Mouse (Mus musculus): ENCODE data around the gene Mbd6. TPM values are rescaled to one million over a fixed set of nuclear protein-coding genes. Genes with fewer than 3 reads are reported as not detected.
"Not testable (repeated sequence)": the region's sequence is repeated elsewhere in the genome, so short reads cannot be mapped to it uniquely, and the experiment has no call there.

Mbd6 gene
- polyA plus RNA-seq, 1 experiment from 2014 or later, result 11.9 TPM

DNA sequence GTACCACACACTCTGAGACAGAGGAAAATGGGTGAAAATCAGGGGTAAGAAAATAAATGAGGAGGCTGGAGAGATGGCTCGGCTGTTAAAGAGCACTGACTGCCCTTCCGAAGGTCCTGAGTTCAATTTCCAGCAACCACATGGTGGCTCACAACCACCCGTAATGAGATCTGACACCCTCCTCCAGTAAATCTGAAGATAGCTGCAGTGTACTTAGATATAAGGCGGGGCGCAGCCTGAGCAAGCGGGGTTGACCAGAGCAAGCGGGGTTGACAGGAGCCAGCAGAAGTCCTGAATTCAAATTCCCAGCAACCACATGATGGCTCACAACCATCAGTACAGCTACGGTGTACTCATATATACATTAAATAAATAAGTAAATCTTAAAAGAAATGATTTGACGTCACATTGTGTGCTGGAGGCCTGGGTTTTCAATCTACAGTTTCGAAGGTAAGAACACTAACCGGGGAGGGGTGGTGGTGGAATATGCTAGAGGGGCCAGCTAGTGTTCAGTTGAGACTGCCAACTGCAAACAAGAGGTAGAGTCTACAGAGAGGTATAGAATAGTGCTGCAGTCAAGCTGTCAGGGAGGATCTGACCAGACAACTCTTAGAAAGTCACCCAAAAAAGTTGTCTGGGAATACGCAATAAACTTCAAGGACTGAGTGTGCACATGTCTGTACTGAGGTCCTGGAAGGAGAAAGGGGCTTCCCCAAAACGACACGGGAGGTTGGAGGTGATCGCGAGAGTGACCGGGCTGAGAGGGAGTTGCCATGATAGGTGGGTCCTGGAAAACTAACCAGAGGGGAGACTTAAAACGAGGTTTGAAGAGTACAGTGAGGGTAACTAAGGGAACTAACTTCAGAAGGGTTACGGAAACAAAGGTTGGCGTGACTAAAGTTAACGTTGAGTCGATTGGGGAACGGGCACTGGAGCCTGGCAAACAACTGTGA is 22.0 kb upstream of the Mbd6 start:
- no peak for DNase-seq (ENCODE audit: low spot score)

DNA sequence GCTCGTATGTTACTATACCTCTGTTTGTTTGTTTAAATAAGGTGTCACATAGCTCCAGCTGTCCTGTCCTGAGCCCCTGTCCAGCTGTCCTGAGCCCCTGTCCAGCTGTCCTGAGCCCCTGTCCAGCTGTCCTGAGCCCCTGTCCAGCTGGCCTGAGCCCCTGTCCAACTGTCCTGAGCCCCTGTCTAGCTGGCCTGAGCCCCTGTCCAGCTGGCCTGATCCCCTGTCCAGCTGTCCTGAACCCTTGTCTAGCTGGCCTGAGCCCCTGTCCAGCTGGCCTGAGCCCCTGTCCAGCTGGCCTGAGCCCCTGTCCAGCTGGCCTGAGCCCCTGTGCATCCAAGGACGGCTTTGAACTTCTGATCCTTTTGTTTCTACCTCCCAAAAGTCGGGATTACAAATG is 20.3 kb upstream of the Mbd6 start:
- Histone ChIP-seq H3K4me1 (peaks cover 17% of the 10 kb centered on the region), H3K36me3 (peaks cover 59% of the 10 kb centered on the region)
- not testable (repeated sequence) for DNase-seq (ENCODE audit: low spot score); H3K27ac ChIP-seq (replicated peaks); H3K4me3 ChIP-seq; H3K27me3 ChIP-seq (ENCODE audit: low read depth, poor library complexity, severe bottlenecking); H3K9me3 ChIP-seq (replicated peaks)
- WGBS, result 86% methylated on average over 3 of the region's 3 CpGs

More for the DNA sequence above, 22.0 kb upstream of the Mbd6 start:
- Histone ChIP-seq H3K4me3 (peak overlapping the region; percentile 91), H3K9me3 (replicated peaks) (no peaks in the 10 kb centered on the region), H3K4me1 (peaks cover 17% of the 10 kb centered on the region), H3K27me3 (ENCODE audit: low read depth, poor library complexity, severe bottlenecking) (no peaks in the 10 kb centered on the region), H3K36me3 (peaks cover 42% of the 10 kb centered on the region), H3K27ac (replicated peaks) (peak overlapping the region; percentile 94)
- WGBS, result 39% methylated on average over 23 of the region's 23 CpGs

DNA sequence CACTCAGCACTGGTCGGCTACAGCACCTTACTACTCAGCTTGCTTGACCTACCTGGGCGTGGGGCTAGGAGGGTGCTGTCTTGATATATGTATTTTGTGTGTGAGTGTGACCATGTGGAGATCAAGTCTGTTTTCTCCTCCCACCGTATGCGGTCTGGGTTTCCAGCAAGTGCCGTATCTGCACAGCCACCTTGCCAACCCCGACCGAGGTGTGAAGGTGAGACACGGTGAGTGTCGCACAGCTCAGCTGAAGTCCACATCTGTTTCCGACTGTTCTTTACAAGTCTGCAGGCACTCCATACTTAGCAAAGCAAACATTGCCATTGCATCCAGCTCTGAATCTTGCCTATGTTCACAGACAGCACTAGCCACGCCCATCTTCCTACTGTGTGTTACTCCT is 14.3 kb upstream of the Mbd6 start:
- H3K4me3 ChIP-seq, result no peak overlapping the region
- peaks cover 100% of the 10 kb centered on the region for H3K36me3 ChIP-seq
- no peaks in the 10 kb centered on the region for H3K4me1 ChIP-seq
- DNase-seq (ENCODE audit: low spot score), result no peak
- H3K27ac ChIP-seq (replicated peaks), result no peak overlapping the region
- H3K9me3 ChIP-seq (replicated peaks), result no peaks in the 10 kb centered on the region
- 95% methylated on average over 11 of the region's 11 CpGs for WGBS
- no peaks in the 10 kb centered on the region for H3K27me3 ChIP-seq (ENCODE audit: low read depth, poor library complexity, severe bottlenecking)

DNA sequence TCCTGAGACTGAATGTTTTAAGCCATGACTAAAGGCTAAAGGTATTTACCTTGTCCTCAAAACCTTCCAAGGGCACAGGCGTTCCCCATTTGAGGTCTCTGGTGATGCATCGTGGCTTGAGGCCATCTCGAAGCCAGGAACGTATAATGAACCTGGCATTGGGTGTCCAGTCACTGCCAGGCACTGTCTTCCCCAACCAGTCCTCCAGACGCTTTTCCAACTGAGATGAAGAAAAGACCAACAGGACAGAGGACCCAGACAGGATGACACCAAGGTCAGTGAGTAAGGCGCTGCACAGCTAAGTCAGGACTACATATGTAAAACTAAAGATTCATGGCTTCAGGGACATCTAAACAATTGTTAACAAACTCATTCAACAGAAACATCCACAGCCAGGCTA is 11.5 kb upstream of the Mbd6 start:
- no peaks in the 10 kb centered on the region for H3K27me3 ChIP-seq (ENCODE audit: low read depth, poor library complexity, severe bottlenecking)
- H3K4me3 ChIP-seq, result no peak overlapping the region
- peaks cover 100% of the 10 kb centered on the region for H3K36me3 ChIP-seq
- 94% methylated on average over 6 of the region's 6 CpGs for WGBS
- H3K4me1 ChIP-seq, result no peaks in the 10 kb centered on the region
- DNase-seq (ENCODE audit: low spot score), result no peak
- H3K9me3 ChIP-seq (replicated peaks), result no peaks in the 10 kb centered on the region
- H3K27ac ChIP-seq (replicated peaks), result no peak overlapping the region

DNA sequence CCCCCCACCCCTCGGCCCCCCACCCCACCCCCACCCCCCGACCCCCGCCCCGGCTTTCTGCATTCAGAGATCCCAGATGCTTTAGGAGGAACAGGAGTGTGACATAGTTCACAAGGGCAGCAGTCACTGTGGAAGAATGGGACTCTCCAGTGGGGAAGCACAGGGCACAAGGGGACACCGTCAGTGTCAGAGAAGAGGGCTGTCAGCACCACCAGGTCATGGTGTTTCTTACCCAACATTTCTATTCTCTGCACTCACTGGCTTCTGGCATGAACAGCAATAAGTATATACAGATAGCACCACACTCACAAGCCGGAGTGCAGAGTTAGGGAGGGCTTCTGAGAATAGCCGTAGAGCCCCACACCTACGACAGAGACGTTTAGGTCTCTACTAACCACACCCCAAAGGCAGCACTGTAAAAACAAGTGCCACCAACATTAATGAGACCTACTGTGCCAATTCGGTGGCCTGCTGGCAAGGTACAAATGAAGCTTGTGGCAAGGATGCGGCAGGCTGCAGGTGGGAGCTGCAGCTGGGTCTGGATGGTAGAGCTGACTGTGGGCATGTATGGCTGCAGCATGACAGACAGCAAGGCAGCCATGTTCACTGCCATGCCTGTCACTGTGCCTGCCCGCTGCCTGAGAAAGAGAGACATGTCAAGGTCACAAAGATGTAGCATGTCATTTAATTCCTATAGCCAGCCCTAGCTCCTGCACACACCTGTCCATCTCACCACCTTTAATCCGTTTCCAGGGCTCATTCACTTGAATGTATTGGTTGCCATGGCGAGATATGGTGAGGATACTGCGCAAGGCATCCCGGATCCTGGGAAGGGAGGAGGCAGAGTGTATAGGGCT is 8.4 kb upstream of the Mbd6 start:
- 92% methylated on average over 16 of the region's 16 CpGs for WGBS
- no peak overlapping the region for H3K27ac ChIP-seq (replicated peaks)
- no peaks in the 10 kb centered on the region for H3K27me3 ChIP-seq (ENCODE audit: low read depth, poor library complexity, severe bottlenecking)
- H3K4me1 ChIP-seq, result peaks cover 10% of the 10 kb centered on the region
- no peak for DNase-seq (ENCODE audit: low spot score)
- no peaks in the 10 kb centered on the region for H3K9me3 ChIP-seq (replicated peaks)
- peaks cover 96% of the 10 kb centered on the region for H3K36me3 ChIP-seq
- H3K4me3 ChIP-seq, result no peak overlapping the region

DNA sequence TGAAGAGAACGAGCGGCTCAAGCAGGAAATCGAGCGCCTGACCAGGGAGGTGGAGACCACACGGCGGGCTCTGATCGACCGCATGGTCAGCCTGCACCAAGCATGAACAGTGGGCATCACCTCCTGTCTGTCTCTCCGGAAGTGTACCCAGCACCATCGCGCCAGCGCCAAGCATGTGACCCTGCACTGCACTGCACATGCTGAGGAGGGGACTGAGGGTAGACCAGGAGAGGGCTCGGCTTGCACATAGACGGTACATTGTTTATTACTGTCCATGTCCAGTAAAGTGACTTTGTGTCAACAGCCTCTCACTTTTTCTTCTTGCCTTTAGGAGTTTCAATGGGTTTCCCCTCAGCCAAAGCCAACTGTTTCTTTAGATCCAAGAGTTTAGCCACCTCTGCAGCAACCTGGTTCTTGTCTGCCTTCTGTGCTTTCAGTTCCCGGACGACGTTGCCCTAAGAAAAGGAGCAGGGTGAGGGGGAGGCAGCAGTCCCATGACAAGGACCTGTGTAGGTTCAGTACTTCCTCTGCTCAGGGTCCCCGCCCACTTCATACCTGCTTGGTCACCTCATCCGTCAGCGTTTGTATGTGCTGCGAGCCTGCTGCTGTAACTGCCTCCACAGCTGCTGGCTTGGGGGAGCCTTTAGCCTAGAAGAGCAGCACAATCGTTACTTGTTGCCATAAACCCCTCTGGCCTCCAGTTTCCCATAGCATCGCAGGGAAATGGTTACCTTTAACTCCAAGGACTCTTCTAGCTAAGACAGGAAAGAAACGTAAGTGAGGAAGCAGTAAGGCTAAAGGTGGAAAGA is 7.4 kb upstream of the Mbd6 start:
- Histone ChIP-seq H3K4me1 (peaks cover 21% of the 10 kb centered on the region), H3K36me3 (peaks cover 85% of the 10 kb centered on the region), H3K27ac (replicated peaks) (no peak overlapping the region), H3K4me3 (no peak overlapping the region), H3K27me3 (ENCODE audit: low read depth, poor library complexity, severe bottlenecking) (no peaks in the 10 kb centered on the region), H3K9me3 (replicated peaks) (no peaks in the 10 kb centered on the region)
- WGBS, result 94% methylated on average over 24 of the region's 24 CpGs
- no peak for DNase-seq (ENCODE audit: low spot score)

DNA sequence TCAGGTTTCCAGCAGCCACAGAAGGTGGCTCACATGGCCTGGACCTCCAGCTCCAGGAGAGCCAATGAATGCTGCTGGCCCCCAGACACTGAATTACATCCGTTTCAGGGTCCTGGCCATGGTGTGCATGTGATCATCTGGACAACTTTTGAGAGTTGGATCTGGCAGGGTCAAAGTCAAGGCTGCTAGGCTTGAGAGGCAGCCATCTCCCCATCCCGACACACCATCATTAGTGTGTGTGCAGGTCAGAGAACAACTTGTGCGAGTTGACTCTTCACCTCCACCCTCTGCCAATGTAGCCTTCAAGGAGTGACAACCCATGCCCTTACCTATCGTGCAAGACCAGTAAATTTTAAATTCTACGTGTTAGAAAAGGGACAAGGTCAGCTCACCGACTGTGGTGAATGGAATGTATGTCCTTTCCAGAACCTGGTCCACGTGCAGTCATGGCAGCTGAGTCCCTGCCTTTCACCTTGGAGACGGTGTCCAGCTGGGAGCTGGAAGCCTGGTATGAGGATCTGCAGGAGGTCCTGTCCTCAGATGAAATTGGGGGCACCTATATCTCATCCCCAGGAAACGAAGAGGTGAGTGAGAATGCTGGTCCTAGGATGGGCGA is 6.2 kb upstream of the Mbd6 start:
- 94% methylated on average over 10 of the region's 10 CpGs for WGBS
- no peak for DNase-seq (ENCODE audit: low spot score)
- peaks cover 25% of the 10 kb centered on the region for H3K4me1 ChIP-seq
- 0 out of 2 replicates have a peak overlapping the region, but pooled peaks have one; percentile 1 for H3K4me3 ChIP-seq
- no peak overlapping the region for H3K27ac ChIP-seq (replicated peaks)
- H3K9me3 ChIP-seq (replicated peaks), result no peaks in the 10 kb centered on the region
- no peaks in the 10 kb centered on the region for H3K27me3 ChIP-seq (ENCODE audit: low read depth, poor library complexity, severe bottlenecking)
- H3K36me3 ChIP-seq, result peaks cover 73% of the 10 kb centered on the region

DNA sequence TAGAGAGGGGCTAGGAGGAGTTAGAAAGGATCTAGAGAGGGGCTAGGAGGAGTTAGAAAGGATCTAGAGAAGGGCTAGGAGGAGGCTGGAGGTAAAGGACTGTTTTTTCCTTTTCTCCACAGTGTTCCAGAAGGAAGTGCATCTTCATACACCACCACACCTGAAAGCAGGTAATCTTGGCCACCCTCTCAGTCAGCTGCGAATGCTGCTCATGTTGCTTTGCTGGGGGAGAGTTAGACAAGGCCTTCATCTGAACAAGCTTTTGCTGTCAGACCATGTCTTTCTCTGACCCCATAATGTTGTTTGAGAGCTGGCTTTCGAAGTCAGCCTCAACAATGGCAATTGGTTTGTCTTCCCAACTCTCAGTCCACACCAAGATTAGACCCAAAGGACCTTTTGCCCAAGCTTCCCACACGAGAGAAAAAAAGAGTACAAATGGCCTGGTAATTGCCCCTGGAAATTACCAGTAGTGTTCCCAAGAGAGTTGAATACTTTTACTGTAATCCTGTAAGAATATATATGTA is 4.8 kb upstream of the Mbd6 start:
- no peak overlapping the region for H3K27ac ChIP-seq (replicated peaks)
- no peak overlapping the region for H3K4me3 ChIP-seq
- 88% methylated on average over 3 of the region's 3 CpGs for WGBS
- no peak for DNase-seq (ENCODE audit: low spot score)
- H3K36me3 ChIP-seq, result peaks cover 60% of the 10 kb centered on the region
- no peaks in the 10 kb centered on the region for H3K9me3 ChIP-seq (replicated peaks)
- H3K4me1 ChIP-seq, result peaks cover 38% of the 10 kb centered on the region
- no peaks in the 10 kb centered on the region for H3K27me3 ChIP-seq (ENCODE audit: low read depth, poor library complexity, severe bottlenecking)

DNA sequence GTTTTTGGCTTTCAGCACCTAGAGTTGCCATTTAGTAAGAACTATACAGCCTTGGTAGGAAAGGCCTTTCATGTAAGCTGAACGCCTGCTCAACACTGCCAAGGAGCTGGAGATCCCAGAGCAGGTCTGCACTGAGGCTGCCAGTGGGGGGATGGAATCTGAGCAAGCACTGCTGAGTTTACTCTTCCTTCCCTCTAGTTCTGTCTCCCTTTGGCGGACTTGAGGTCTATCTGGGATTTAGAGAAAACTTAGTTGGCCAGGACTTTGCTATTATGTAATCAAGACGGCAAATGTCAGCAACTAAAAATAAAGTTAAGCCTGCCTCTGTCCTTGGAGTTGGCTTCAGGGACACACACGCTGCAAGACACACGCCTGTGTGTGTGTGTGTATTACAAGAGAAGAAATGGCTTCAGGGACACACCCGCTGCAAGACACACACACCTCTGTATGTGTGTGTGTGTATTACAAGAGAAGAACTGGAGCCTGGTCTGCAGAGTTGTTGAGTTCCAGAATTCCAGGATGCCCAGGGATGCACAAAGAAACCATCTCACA is 4.2 kb upstream of the Mbd6 start:
- no peak overlapping the region for H3K27ac ChIP-seq (replicated peaks)
- no peak for DNase-seq (ENCODE audit: low spot score)
- 90% methylated on average over 6 of the region's 6 CpGs for WGBS
- peaks cover 42% of the 10 kb centered on the region for H3K4me1 ChIP-seq
- no peaks in the 10 kb centered on the region for H3K27me3 ChIP-seq (ENCODE audit: low read depth, poor library complexity, severe bottlenecking)
- no peaks in the 10 kb centered on the region for H3K9me3 ChIP-seq (replicated peaks)
- H3K4me3 ChIP-seq, result peak overlapping the region; percentile 29
- H3K36me3 ChIP-seq, result peaks cover 54% of the 10 kb centered on the region

DNA sequence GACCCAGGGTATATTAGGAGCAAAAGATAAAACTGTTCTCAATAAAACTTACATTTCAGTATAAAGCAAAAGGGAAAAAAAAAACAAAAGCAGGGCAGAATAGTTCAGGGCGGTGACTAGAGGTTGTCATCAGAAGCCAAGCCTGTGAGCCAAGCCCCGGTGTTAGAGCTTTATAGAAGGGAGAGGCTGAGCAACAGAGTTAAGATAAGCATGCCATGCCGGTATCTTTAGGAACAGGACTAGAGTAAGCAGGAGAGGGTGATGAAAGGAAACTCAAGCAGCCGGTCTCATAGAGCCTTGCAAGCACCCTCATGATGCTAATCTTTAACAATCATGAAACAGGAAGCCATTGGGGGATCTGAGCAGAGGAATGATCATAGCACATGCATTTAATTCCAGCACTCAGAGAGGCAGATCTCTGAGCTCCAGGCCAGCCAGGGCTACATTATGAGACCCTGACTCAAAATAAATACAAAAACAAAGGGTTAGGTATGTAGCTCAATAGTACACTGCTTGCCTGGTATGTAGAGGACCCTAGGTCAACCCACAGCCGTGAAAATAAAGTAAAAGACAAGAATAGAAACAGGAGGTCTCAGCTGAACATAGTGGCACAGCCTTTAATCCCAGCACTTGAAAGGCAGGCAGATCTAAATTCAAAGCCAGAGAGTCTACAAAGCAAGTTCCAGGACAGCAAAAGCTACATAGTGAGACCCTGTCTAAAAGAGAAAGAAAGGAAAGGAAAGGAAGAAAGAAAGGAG is 3.2 kb upstream of the Mbd6 start:
- no peaks in the 10 kb centered on the region for H3K9me3 ChIP-seq (replicated peaks)
- H3K4me3 ChIP-seq, result peak overlapping the region; percentile 65
- H3K36me3 ChIP-seq, result peaks cover 48% of the 10 kb centered on the region
- 66% methylated on average over 5 of the region's 5 CpGs for WGBS
- peak overlapping the region; percentile 97 for H3K27ac ChIP-seq (replicated peaks)
- peaks cover 52% of the 10 kb centered on the region for H3K4me1 ChIP-seq
- H3K27me3 ChIP-seq (ENCODE audit: low read depth, poor library complexity, severe bottlenecking), result no peaks in the 10 kb centered on the region
- no peak for DNase-seq (ENCODE audit: low spot score)
